Mouse (Mus musculus) brain, embryonic 18.5 days (tissue): ENCODE measurements at regions not wholly inside any gene's neighbourhood (a gene's known extent, or its start where the extent isn't known, plus 50 kb on each side); places are given as distances from the start of the nearest gene placed in this dataset.
A peak's percentile ranks its signal among the peaks of the same experiment; 100 is the strongest.

Experiments
- DNase-seq: peaks from one replicate; pipeline ENCODE4 v3.0.0-alpha.2; 2012; ENCODE audit warnings: low read depth, low spot score

GRCm38 (mm10) chr5:119483706-119484105, 186.8 kb upstream of the Tbx3 start:
- DNase-seq = no peak

- no peak for DNase-seq
These were observed 184.3 kb upstream of the Tbx3 start for GRCm38 (mm10) chr5:119486196-119486595.

- DNase-seq = no peak
These were observed 183.3 kb upstream of the Tbx3 start for GRCm38 (mm10) chr5:119487184-119487583.

- no peak for DNase-seq
These were observed 173.0 kb upstream of the Tbx3 start for GRCm38 (mm10) chr5:119497501-119497900.

- no peak for DNase-seq
These were observed 172.0 kb upstream of the Tbx3 start for GRCm38 (mm10) chr5:119498431-119498830.

- no peak for DNase-seq
These were observed 162.8 kb upstream of the Tbx3 start for GRCm38 (mm10) chr5:119507709-119508108.

- no peak for DNase-seq
These were observed 151.8 kb upstream of the Tbx3 start for GRCm38 (mm10) chr5:119518506-119519252.

- no peak for DNase-seq
These were observed 146.3 kb upstream of the Tbx3 start for GRCm38 (mm10) chr5:119524171-119524570.

GRCm38 (mm10) chr5:119525960-119526359, 144.5 kb upstream of the Tbx3 start:
- no peak for DNase-seq

- DNase-seq = no peak
These were observed 140.5 kb upstream of the Tbx3 start for GRCm38 (mm10) chr5:119530009-119530408.

- DNase-seq = no peak
These were observed 135.5 kb upstream of the Tbx3 start for GRCm38 (mm10) chr5:119534946-119535345.

- no peak for DNase-seq
These were observed 127.6 kb upstream of the Tbx3 start for GRCm38 (mm10) chr5:119542836-119543235.

GRCm38 (mm10) chr5:119543716-119544115, 126.8 kb upstream of the Tbx3 start:
- no peak for DNase-seq

GRCm38 (mm10) chr5:119544681-119545080, 125.8 kb upstream of the Tbx3 start:
- no peak for DNase-seq

GRCm38 (mm10) chr5:119547070-119547469, 123.4 kb upstream of the Tbx3 start:
- no peak for DNase-seq

GRCm38 (mm10) chr5:119550916-119551315, 119.6 kb upstream of the Tbx3 start:
- no peak for DNase-seq

GRCm38 (mm10) chr5:119553469-119553868, 117.0 kb upstream of the Tbx3 start:
- DNase-seq = peak; percentile 34

GRCm38 (mm10) chr5:119557071-119557470, 113.4 kb upstream of the Tbx3 start:
- no peak for DNase-seq

GRCm38 (mm10) chr5:119559696-119560095, 110.8 kb upstream of the Tbx3 start:
- no peak for DNase-seq

- DNase-seq = no peak
These were observed 110.1 kb upstream of the Tbx3 start for GRCm38 (mm10) chr5:119560392-119560791.

GRCm38 (mm10) chr5:119561531-119561930, 108.9 kb upstream of the Tbx3 start:
- no peak for DNase-seq

- no peak for DNase-seq
These were observed 106.7 kb upstream of the Tbx3 start for GRCm38 (mm10) chr5:119563510-119564351.

- DNase-seq = no peak
These were observed 102.8 kb upstream of the Tbx3 start for GRCm38 (mm10) chr5:119567639-119568038.
